Mouse (Mus musculus) neural tube, embryonic 15.5 days (tissue): ENCODE results near the gene Tph1. TPM values are rescaled to one million over a fixed set of nuclear protein-coding genes. Genes with fewer than 3 reads are reported as not detected.

Experiments used
- ATAC-seq: fragments of 200-750 bp; cut with Nextera tagmentation; 2 replicates; pipeline ENCODE4 v1.8.0; 2017; ENCODE audit warnings: mild to moderate bottlenecking, moderate TSS enrichment, moderate library complexity; ENCODE audit not compliant: low FRiP score
- H3K27ac ChIP-seq: fragments of 300-500 bp; sonication (generic); replicated peaks from 2 replicates; pipeline ENCODE4 v1.5.1; 2015; ENCODE audit warnings: mild to moderate bottlenecking, inconsistent platforms
- H3K27me3 ChIP-seq: fragments of 300-500 bp; sonication (generic); replicated peaks from 2 replicates; pipeline ENCODE4 v1.6.1; 2015; ENCODE audit warnings: inconsistent platforms
- H3K36me3 ChIP-seq: fragments of 300-500 bp; sonication (generic); 2 replicates; pipeline ENCODE4 v1.6.1; 2015; ENCODE audit warnings: inconsistent platforms
- H3K4me1 ChIP-seq: fragments of 300-500 bp; sonication (generic); 2 replicates; pipeline ENCODE4 v1.6.1; 2015; ENCODE audit warnings: inconsistent platforms
- H3K4me2 ChIP-seq: fragments of 300-500 bp; sonication (generic); 2 replicates; pipeline ENCODE4 v1.6.1; 2015; ENCODE audit warnings: inconsistent platforms, mild to moderate bottlenecking, moderate library complexity
- H3K4me3 ChIP-seq: fragments of 300-500 bp; sonication (generic); replicated peaks from 2 replicates; pipeline ENCODE4 v1.5.1; 2015; ENCODE audit warnings: mild to moderate bottlenecking, inconsistent platforms
- H3K9ac ChIP-seq: fragments of 300-500 bp; sonication (generic); replicated peaks from 2 replicates; pipeline ENCODE4 v1.6.1; 2015; ENCODE audit warnings: mild to moderate bottlenecking, inconsistent platforms
- H3K9me3 ChIP-seq: fragments of 300-500 bp; sonication (generic); replicated peaks from 2 replicates; pipeline ENCODE4 v1.6.1; 2016; ENCODE audit warnings: inconsistent platforms
- WGBS: fragments of 180-500 bp; shearing (Covaris S2); methylation state at CpG from one replicate; pipeline ENCODE4 v1.1.7; 2015; ENCODE audit warnings: mixed read lengths; 5-methylcytosine and 5-hydroxymethylcytosine counted together
- polyA plus RNA-seq: library from polyadenylated mRNA; unstranded; fragments of >200 nt; fragmentation: Nextera tagmentation; extraction: Ambion mirVana; gene quantifications from 2 replicates; pipeline ENCODE4 v1.2.1, GENCODE M21; 2015

Tph1 gene
- polyA plus RNA-seq, 1 experiment from 2014 or later, result not detected

- ATAC-seq, result no peak
Measured at GRCm38 (mm10) chr7:46612421-46612937, 59.9 kb downstream of the Tph1 start.

DNA sequence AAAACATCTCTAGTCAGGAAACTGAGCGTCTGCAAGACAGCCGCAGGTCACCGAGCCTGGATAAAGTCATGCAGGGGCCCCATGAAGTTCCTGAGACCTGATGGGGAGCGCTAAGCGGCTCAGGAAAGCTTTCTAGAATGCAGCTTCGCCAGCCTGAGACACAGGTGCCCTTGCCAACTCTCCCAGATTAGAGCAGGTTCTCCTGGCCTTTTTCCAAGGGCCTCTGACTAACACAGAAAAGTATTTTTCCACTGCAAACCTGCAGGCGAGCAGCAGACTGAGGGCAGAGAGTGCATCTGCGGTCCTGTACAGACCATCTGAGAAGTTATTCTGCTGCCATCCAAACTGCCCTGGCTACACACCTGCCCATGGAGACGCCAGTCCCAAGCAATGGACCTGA, 60.4 kb downstream of the Tph1 start:
- Histone ChIP-seq H3K9me3 (no peaks in the 10 kb centered on the region), H3K27ac (no peak overlapping the region), H3K4me2 (no peak overlapping the region), H3K27me3 (no peaks in the 10 kb centered on the region), H3K4me3 (no peak overlapping the region), H3K9ac (no peak overlapping the region), H3K36me3 (peaks cover 46% of the 10 kb centered on the region), H3K4me1 (peaks cover 8% of the 10 kb centered on the region)
- no peak for ATAC-seq
- WGBS, result 87% methylated on average over 9 of the region's 9 CpGs

More at GRCm38 (mm10) chr7:46612421-46612937, 59.9 kb downstream of the Tph1 start:
- Histone ChIP-seq H3K27me3 (no peaks in the 10 kb centered on the region), H3K27ac (no peak overlapping the region), H3K4me2 (no peak overlapping the region), H3K9ac (no peak overlapping the region), H3K36me3 (peaks cover 49% of the 10 kb centered on the region), H3K4me3 (no peak overlapping the region), H3K9me3 (no peaks in the 10 kb centered on the region), H3K4me1 (peaks cover 3% of the 10 kb centered on the region; the same call in 1 of the 2 replicates)
- 79% methylated on average over 6 of the region's 6 CpGs for WGBS

DNA sequence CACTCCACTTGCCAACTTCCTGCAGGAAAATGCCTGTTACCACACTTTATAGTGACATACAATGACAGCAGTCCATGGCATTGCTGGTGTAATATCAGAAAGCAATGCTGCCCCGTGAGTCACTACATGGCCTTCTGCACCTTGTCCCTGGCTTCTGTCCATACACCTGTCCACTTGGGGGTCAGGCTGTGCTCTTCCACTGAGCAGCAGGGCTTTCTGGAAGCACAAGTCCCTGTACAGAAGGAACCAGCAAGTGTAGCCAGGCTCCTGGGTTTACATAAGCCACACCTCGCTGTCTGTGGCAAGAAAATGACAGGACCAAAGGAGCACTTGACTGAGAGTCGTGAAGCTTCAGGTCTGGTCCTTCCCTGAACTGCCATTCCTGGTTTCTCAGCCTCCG, 63.0 kb downstream of the Tph1 start:
- H3K36me3 ChIP-seq, result peaks cover 37% of the 10 kb centered on the region
- ATAC-seq, result no peak
- 87% methylated on average over 4 of the region's 4 CpGs for WGBS

DNA sequence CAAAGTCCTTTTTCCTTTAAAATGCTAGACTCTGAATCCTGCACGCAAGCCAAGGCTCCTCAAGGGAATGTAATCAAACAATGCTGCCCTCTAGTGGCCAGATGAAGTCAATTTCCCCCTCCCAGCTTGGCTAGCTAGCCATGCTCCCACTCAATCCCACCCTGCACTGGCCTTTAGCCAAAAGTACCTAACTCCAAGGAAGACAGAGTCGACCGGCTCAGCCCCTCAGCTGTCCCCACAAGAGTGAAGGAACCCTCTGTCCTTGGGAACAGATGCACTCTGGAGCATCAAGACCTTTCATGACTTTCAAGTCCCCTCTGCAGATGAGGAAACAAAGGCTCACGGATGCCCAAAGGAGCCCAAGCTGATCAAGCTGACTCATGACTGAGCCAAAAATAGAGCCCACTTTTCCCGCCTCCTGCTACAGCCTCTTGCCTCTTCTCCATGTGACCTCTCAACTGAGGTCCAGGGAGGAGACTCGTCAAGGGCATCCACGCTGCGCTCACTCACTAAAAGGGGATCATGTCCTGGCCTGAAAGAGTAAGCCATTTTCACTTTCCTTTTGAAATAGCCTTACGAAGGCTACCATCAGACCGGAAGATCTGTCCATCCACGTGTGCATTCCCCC, 64.8 kb downstream of the Tph1 start:
- no peaks in the 10 kb centered on the region for H3K27me3 ChIP-seq
- no peaks in the 10 kb centered on the region for H3K9me3 ChIP-seq
- no peak overlapping the region for H3K4me3 ChIP-seq
- peak; percentile 78 for ATAC-seq
- 57% methylated on average over 11 of the region's 11 CpGs for WGBS
- peaks cover 18% of the 10 kb centered on the region for H3K4me1 ChIP-seq
- H3K4me2 ChIP-seq, result no peak overlapping the region
- no peak overlapping the region for H3K27ac ChIP-seq
- peaks cover 21% of the 10 kb centered on the region for H3K36me3 ChIP-seq
- no peak overlapping the region for H3K9ac ChIP-seq

More for the DNA sequence above, 63.0 kb downstream of the Tph1 start:
- Histone ChIP-seq H3K9ac (no peak overlapping the region), H3K27me3 (no peaks in the 10 kb centered on the region), H3K4me3 (no peak overlapping the region), H3K4me2 (no peak overlapping the region), H3K27ac (no peak overlapping the region), H3K4me1 (peaks cover 16% of the 10 kb centered on the region), H3K9me3 (no peaks in the 10 kb centered on the region)

DNA sequence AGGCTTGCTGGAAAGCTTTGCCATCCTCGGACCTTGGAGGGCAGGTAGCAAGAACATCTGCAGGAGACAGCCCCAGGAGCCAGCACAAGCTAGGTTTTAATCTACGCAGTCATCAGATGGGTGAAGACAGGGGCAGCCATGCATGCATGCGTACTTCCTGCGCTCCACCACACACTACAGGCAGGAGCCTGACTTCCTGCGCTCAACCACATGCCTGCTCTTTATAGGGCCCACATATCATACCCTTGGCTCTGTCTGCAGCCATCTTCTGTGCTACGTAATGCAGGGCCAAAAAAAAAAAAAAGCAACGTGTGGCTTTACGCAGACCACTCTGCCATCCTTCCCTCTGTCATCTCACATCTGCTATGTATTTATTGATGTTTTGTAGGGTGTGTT, 65.3 kb downstream of the Tph1 start:
- H3K27me3 ChIP-seq, result no peaks in the 10 kb centered on the region
- H3K36me3 ChIP-seq, result peaks cover 15% of the 10 kb centered on the region
- no peaks in the 10 kb centered on the region for H3K9me3 ChIP-seq
- no peak overlapping the region for H3K9ac ChIP-seq
- peak; percentile 71 for ATAC-seq
- H3K4me2 ChIP-seq, result no peak overlapping the region
- H3K4me3 ChIP-seq, result no peak overlapping the region
- no peak overlapping the region for H3K27ac ChIP-seq
- 51% methylated on average over 8 of the region's 8 CpGs for WGBS
- peaks cover 20% of the 10 kb centered on the region for H3K4me1 ChIP-seq

DNA sequence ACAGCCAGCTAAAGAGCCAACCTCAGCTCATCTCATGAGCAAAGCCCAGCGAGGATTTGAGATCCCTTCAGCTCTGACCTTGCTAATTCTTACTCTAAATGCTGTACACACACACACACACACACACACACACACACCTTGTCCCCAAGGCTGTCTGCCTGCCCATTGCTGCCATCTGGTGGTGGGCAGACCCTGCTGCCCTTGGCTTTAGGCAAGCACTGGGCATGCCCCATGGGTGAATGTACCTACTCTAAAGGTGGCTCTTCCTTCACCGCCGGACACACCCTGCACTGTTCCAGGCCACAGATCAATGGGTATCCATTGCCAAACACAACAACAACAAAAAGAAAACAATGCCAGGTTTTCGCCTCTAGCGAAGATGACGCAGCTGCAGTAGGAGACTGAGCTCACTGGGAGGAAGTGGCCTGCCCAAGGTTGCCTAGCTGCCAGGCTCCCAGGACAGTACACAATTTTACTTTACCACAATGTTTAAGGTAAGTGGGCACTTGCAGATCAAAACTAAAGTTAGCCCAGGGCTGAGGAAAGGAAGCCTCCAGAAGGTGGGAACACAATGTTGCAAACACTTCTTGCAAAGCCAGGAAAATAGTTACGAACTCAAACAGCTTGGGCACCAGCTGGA, 65.8 kb downstream of the Tph1 start:
- Histone ChIP-seq H3K36me3 (peaks cover 12% of the 10 kb centered on the region), H3K9ac (no peak overlapping the region), H3K4me1 (peaks cover 26% of the 10 kb centered on the region), H3K27me3 (no peaks in the 10 kb centered on the region), H3K4me3 (no peak overlapping the region), H3K4me2 (no peak overlapping the region), H3K27ac (no peak overlapping the region), H3K9me3 (no peaks in the 10 kb centered on the region)
- 84% methylated on average over 7 of the region's 7 CpGs for WGBS
- ATAC-seq, result peak; percentile 71; the same call in 1 of the 2 replicates

DNA sequence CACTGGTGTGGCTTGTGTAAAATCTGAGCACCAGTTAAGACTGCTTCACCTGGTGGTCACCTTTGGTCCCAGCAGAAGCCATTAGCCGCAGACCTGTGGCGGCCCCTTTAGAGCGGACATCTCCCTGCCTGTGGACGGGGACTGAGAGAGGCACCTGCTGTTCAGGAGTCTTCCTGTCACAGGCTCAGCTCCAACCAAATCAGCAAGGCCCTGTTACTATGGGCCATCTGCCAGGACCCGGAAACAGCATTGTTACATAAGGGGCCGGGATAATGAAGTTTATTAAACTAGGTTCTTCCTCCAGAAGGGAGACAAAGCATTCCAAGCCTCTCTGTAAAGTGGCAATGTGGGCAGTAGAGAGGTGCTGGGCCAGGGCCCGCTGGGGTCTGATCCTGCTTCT, 69.3 kb downstream of the Tph1 start:
- WGBS, result 74% methylated on average over 7 of the region's 7 CpGs
- no peak overlapping the region for H3K9ac ChIP-seq
- no peaks in the 10 kb centered on the region for H3K27me3 ChIP-seq
- no peaks in the 10 kb centered on the region; the same call in 1 of the 2 replicates for H3K36me3 ChIP-seq
- no peak overlapping the region for H3K27ac ChIP-seq
- peaks cover 34% of the 10 kb centered on the region for H3K4me1 ChIP-seq
- no peak overlapping the region for H3K4me3 ChIP-seq
- no peak overlapping the region for H3K4me2 ChIP-seq
- ATAC-seq, result no peak
- H3K9me3 ChIP-seq, result no peaks in the 10 kb centered on the region

DNA sequence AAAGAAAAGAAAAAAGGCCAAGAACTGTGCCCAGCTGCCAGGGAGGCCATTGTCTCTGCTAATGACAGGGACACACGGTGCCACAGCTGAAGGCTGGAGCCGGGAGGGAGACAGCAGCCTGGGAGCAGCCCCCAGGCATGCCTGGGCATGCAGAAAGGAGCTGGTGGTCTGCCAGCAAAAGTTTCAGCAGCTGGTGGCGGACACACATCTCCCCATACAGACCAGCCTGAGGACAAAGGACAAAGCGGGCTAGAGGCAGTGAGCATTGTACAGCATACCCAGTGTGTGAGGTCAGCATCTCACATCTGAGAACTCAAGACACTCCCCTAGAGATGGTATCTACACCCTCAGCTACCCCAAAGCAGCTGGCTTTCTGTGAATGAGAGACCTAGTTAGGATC, 70.3 kb downstream of the Tph1 start:
- Histone ChIP-seq H3K9ac (no peak overlapping the region), H3K4me3 (no peak overlapping the region), H3K27me3 (no peaks in the 10 kb centered on the region), H3K36me3 (no peaks in the 10 kb centered on the region; the same call in 1 of the 2 replicates), H3K4me2 (no peak overlapping the region), H3K27ac (peak overlapping the region; percentile 66), H3K9me3 (no peaks in the 10 kb centered on the region), H3K4me1 (peaks cover 27% of the 10 kb centered on the region)
- WGBS, result 33% methylated on average over 4 of the region's 4 CpGs
- ATAC-seq, result no peak; the same call in 1 of the 2 replicates

DNA sequence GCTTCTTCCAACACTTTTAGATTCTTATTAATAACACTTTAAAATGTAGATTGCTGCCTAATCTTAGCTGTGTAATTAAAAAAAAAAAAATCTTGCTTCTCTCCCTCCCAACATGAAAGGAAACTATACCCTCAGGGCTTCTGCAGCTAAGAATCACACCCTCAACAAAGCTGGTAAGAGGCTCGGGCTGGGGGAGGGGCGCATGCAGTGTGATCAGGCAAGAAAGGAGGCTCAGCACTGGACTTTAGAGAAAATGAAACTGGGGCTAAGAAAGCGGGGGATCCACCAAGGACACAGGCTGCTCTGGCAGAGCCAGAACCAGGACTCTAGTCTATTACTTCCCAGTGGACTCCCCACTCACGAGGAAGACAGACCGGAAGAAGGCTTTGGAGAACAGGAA, 71.2 kb downstream of the Tph1 start:
- H3K4me3 ChIP-seq, result no peak overlapping the region
- WGBS, result 55% methylated on average over 5 of the region's 5 CpGs
- no peaks in the 10 kb centered on the region; the same call in 1 of the 2 replicates for H3K36me3 ChIP-seq
- peak overlapping the region; percentile 66 for H3K27ac ChIP-seq
- no peaks in the 10 kb centered on the region for H3K9me3 ChIP-seq
- H3K4me2 ChIP-seq, result no peak overlapping the region
- H3K9ac ChIP-seq, result no peak overlapping the region
- H3K27me3 ChIP-seq, result no peaks in the 10 kb centered on the region
- 0 out of 2 replicates have a peak, but pooled peaks have one; percentile 46 for ATAC-seq
- H3K4me1 ChIP-seq, result peaks cover 19% of the 10 kb centered on the region

GRCm38 (mm10) chr7:46597006-46597405, 75.3 kb downstream of the Tph1 start:
- Histone ChIP-seq H3K4me2 (no peak overlapping the region), H3K4me3 (no peak overlapping the region), H3K4me1 (peaks cover 13% of the 10 kb centered on the region), H3K27ac (no peak overlapping the region), H3K27me3 (no peaks in the 10 kb centered on the region), H3K9me3 (no peaks in the 10 kb centered on the region), H3K36me3 (peaks cover 6% of the 10 kb centered on the region; the same call in 1 of the 2 replicates), H3K9ac (no peak overlapping the region)
- no peak for ATAC-seq
- WGBS, result 100% methylated on average over 2 of the region's 2 CpGs
